Mouse (Mus musculus): Measurements from ENCODE around the gene Mpp3. TPM values are rescaled to one million over a fixed set of nuclear protein-coding genes. Genes with fewer than 3 reads are reported as not detected.
A peak's percentile ranks its signal among the peaks of the same experiment; 100 is the strongest.

The Mpp3 gene
- polyA plus RNA-seq, 1 experiment from 2014 or later: 3.2 TPM

- ATAC-seq (replicated peaks; ENCODE audit: low FRiP score): no peak
- no peak overlapping the region for H3K4me3 ChIP-seq (ENCODE audit: low read depth, low read length)
- H3K36me3 ChIP-seq (ENCODE audit: control insufficient read depth, insufficient read depth, low read length): 0 out of 2 replicates have a peak, but pooled peaks cover 2% of the 10 kb centered on the region
Measured at GRCm38 (mm10) chr11:102044691-102045212, 16.5 kb upstream of the Mpp3 start.

DNA sequence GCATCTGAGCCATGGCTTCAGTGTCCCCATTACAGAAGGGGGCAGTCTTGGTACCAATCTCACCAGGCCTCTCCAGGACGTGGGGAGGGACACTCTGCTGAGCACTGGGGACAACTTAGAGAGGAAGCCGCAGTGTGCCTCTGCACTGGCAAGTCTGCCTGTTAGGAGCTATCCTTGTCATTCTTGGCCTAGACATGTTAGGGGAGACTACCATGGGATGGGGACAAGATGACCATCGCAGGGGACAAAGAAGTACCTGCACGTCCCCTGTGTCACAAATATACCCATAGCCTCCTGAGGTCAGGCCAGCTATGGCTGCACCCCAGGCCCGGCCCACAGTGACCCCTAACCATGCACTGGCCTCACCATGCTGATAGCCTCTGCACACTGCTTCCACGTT is 15.1 kb upstream of the Mpp3 start:
- DNase-seq (ENCODE audit: low spot score) (no peak), ATAC-seq (replicated peaks; ENCODE audit: low FRiP score) (no peak)
- Histone ChIP-seq H3K36me3 (ENCODE audit: control insufficient read depth, insufficient read depth, low read length) (0 out of 2 replicates have a peak, but pooled peaks cover 2% of the 10 kb centered on the region), H3K27ac (ENCODE audit: low read depth, low read length) (no peak overlapping the region), H3K27me3 (replicated peaks; ENCODE audit: control insufficient read depth, insufficient read depth, low read length) (no peaks in the 10 kb centered on the region), H3K4me1 (replicated peaks; ENCODE audit: control insufficient read depth, insufficient read depth, low read length) (no peaks in the 10 kb centered on the region), H3K4me2 (no peak overlapping the region), H3K9me3 (ENCODE audit: control insufficient read depth, low read length) (no peaks in the 10 kb centered on the region), H3K9ac (ENCODE audit: low read depth, low read length) (no peak overlapping the region), H3K4me3 (ENCODE audit: low read depth, low read length) (no peak overlapping the region)
- 83% methylated on average over 6 of the region's 6 CpGs for WGBS

More at GRCm38 (mm10) chr11:102044691-102045212, 16.5 kb upstream of the Mpp3 start:
- Histone ChIP-seq H3K9ac (ENCODE audit: low read depth, low read length) (no peak overlapping the region), H3K4me2 (no peak overlapping the region), H3K9me3 (ENCODE audit: control insufficient read depth, low read length) (no peaks in the 10 kb centered on the region), H3K4me1 (replicated peaks; ENCODE audit: control insufficient read depth, insufficient read depth, low read length) (no peaks in the 10 kb centered on the region), H3K27me3 (replicated peaks; ENCODE audit: control insufficient read depth, insufficient read depth, low read length) (no peaks in the 10 kb centered on the region), H3K27ac (ENCODE audit: low read depth, low read length) (no peak overlapping the region)
- no peak for DNase-seq (ENCODE audit: low spot score)
- WGBS: 79% methylated on average over 7 of the region's 7 CpGs

GRCm38 (mm10) chr11:102042971-102043370 is 14.7 kb upstream of the Mpp3 start:
- H3K4me2 ChIP-seq: no peak overlapping the region
- H3K4me3 ChIP-seq (ENCODE audit: low read depth, low read length): no peak overlapping the region
- H3K4me1 ChIP-seq (replicated peaks; ENCODE audit: control insufficient read depth, insufficient read depth, low read length): no peaks in the 10 kb centered on the region
- H3K9me3 ChIP-seq (ENCODE audit: control insufficient read depth, low read length): no peaks in the 10 kb centered on the region
- no peak for ATAC-seq (replicated peaks; ENCODE audit: low FRiP score)
- 89% methylated on average over 13 of the region's 14 CpGs for WGBS
- DNase-seq (ENCODE audit: low spot score): no peak
- H3K9ac ChIP-seq (ENCODE audit: low read depth, low read length): no peak overlapping the region
- no peaks in the 10 kb centered on the region for H3K27me3 ChIP-seq (replicated peaks; ENCODE audit: control insufficient read depth, insufficient read depth, low read length)
- 0 out of 2 replicates have a peak, but pooled peaks cover 2% of the 10 kb centered on the region for H3K36me3 ChIP-seq (ENCODE audit: control insufficient read depth, insufficient read depth, low read length)
- H3K27ac ChIP-seq (ENCODE audit: low read depth, low read length): no peak overlapping the region

DNA sequence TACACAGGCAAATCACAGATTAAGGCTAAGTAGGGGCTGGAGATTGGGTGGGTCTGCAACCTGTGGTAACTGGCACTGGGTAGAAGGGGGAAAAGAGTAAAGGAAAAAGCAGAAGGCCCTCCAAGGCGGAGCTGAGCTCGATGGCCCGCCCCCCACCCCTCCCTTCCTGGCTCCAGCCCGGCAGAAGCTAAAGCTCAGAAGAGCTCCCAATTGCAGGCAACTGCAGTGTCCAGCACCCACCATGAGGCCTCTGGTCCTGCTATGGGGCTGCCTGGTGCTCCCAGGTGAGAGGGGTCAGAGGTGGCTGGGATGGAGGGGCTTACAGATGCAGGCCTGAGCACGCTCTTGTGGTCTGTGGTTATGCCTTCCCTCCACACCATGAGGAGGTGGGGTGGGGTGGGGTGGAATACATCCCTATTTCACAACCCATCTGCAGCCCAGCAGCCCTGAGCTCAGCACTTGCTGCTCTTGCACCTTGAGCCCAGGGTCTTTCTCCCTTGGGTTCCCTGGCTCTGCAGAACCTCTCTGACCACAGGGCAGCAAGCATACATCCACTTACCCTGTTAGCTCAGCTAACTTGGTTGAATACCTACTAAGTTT is 13.2 kb upstream of the Mpp3 start, which contains the start of gene Cd300lg:
TSS of gene Cd300lg (plus strand) at position 160 of the 600 bp plus-strand sequence.
- no peak within 1 kb of the TSS for H3K27ac ChIP-seq (ENCODE audit: low read depth, low read length)
- no peak within 1 kb of the TSS for H3K4me2 ChIP-seq
- ATAC-seq (replicated peaks; ENCODE audit: low FRiP score): no peak
- 27% methylated on average over 5 of the region's 5 CpGs for WGBS
- H3K9me3 ChIP-seq (ENCODE audit: control insufficient read depth, low read length): no peaks in the 10 kb centered on the region
- H3K4me1 ChIP-seq (replicated peaks; ENCODE audit: control insufficient read depth, insufficient read depth, low read length): no peaks in the 10 kb centered on the region
- no peak for DNase-seq (ENCODE audit: low spot score)
- H3K4me3 ChIP-seq (ENCODE audit: low read depth, low read length): no peak within 1 kb of the TSS
- H3K9ac ChIP-seq (ENCODE audit: low read depth, low read length): no peak within 1 kb of the TSS
- H3K27me3 ChIP-seq (replicated peaks; ENCODE audit: control insufficient read depth, insufficient read depth, low read length): no peaks in the 10 kb centered on the region
- 0 out of 2 replicates have a peak, but pooled peaks cover 2% of the 10 kb centered on the region for H3K36me3 ChIP-seq (ENCODE audit: control insufficient read depth, insufficient read depth, low read length)

DNA sequence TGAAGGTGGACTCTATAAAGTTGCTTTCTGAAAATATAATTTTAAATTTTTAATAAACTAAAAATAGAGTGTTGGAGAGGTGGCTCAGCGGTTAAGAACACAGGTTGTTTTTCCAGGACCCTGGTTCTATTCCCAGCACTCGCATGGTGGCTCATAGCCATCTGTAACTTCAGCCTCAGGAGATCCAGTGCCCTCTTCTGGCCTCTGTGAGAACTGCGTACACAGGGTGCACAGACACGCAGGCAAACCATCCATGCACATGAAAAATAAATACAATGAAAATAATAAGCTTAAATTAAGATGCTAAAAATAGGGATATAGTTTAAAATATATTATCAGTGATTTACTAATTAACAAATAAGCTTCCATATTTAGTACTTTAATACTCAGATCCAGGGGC is 12.4 kb upstream of the Mpp3 start:
- Histone ChIP-seq H3K27me3 (replicated peaks; ENCODE audit: control insufficient read depth, insufficient read depth, low read length) (no peaks in the 10 kb centered on the region), H3K4me3 (ENCODE audit: low read depth, low read length) (no peak overlapping the region)
- 69% methylated on average over 4 of the region's 4 CpGs for WGBS

GRCm38 (mm10) chr11:102040138-102040524 is 11.9 kb upstream of the Mpp3 start:
- Histone ChIP-seq H3K9me3 (ENCODE audit: control insufficient read depth, low read length) (no peaks in the 10 kb centered on the region), H3K4me3 (ENCODE audit: low read depth, low read length) (no peak overlapping the region), H3K9ac (ENCODE audit: low read depth, low read length) (no peak overlapping the region), H3K27me3 (replicated peaks; ENCODE audit: control insufficient read depth, insufficient read depth, low read length) (no peaks in the 10 kb centered on the region), H3K27ac (ENCODE audit: low read depth, low read length) (no peak overlapping the region), H3K36me3 (ENCODE audit: control insufficient read depth, insufficient read depth, low read length) (no peaks in the 10 kb centered on the region), H3K4me2 (no peak overlapping the region), H3K4me1 (replicated peaks; ENCODE audit: control insufficient read depth, insufficient read depth, low read length) (no peaks in the 10 kb centered on the region)
- peak; percentile 58 for ATAC-seq (replicated peaks; ENCODE audit: low FRiP score)
- under 1% methylated on average over 9 of the region's 9 CpGs for WGBS
- DNase-seq (ENCODE audit: low spot score): peak; percentile 82

More for the DNA sequence above, 12.4 kb upstream of the Mpp3 start:
- DNase-seq (ENCODE audit: low spot score) (no peak), ATAC-seq (replicated peaks; ENCODE audit: low FRiP score) (no peak)
- no peaks in the 10 kb centered on the region for H3K4me1 ChIP-seq (replicated peaks; ENCODE audit: control insufficient read depth, insufficient read depth, low read length)
- H3K36me3 ChIP-seq (ENCODE audit: control insufficient read depth, insufficient read depth, low read length): 0 out of 2 replicates have a peak, but pooled peaks cover 1% of the 10 kb centered on the region
- H3K4me2 ChIP-seq: no peak overlapping the region
- no peak overlapping the region for H3K9ac ChIP-seq (ENCODE audit: low read depth, low read length)
- no peak overlapping the region for H3K27ac ChIP-seq (ENCODE audit: low read depth, low read length)
- no peaks in the 10 kb centered on the region for H3K9me3 ChIP-seq (ENCODE audit: control insufficient read depth, low read length)

- 69% methylated on average over 13 of the region's 13 CpGs for WGBS
- no peak overlapping the region for H3K27ac ChIP-seq (ENCODE audit: low read depth, low read length)
- H3K4me2 ChIP-seq: no peak overlapping the region
- no peaks in the 10 kb centered on the region for H3K27me3 ChIP-seq (replicated peaks; ENCODE audit: control insufficient read depth, insufficient read depth, low read length)
- H3K9ac ChIP-seq (ENCODE audit: low read depth, low read length): no peak overlapping the region
- DNase-seq (ENCODE audit: low spot score) (no peak), ATAC-seq (replicated peaks; ENCODE audit: low FRiP score) (no peak)
- H3K4me3 ChIP-seq (ENCODE audit: low read depth, low read length): no peak overlapping the region
- no peaks in the 10 kb centered on the region for H3K9me3 ChIP-seq (ENCODE audit: control insufficient read depth, low read length)
- no peaks in the 10 kb centered on the region for H3K4me1 ChIP-seq (replicated peaks; ENCODE audit: control insufficient read depth, insufficient read depth, low read length)
- H3K36me3 ChIP-seq (ENCODE audit: control insufficient read depth, insufficient read depth, low read length): no peaks in the 10 kb centered on the region
Measured at GRCm38 (mm10) chr11:102039487-102040137, 11.4 kb upstream of the Mpp3 start.

DNA sequence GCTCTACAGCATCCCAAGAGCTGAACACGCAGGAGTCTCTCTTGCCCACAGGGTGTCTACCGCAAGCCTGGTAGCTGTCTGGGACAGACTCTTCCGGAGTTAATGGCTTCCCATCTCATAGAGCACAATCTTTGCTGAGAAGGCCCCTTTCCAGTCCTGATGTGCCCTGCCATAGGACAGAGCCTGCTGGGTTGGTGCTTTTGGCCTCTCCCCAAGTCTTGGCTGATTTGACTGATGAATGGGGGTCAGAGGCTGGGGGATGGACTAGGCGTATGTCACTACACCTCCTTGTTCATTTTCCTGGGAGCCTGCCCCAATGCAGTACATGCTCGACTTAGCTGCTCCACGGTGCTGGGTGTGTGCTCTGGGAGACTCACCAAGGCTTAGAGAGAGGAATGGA is 9.5 kb upstream of the Mpp3 start:
- DNase-seq (ENCODE audit: low spot score) (no peak), ATAC-seq (replicated peaks; ENCODE audit: low FRiP score) (no peak)
- 85% methylated on average over 6 of the region's 6 CpGs for WGBS

More for the DNA sequence above, 9.5 kb upstream of the Mpp3 start:
- no peak overlapping the region for H3K4me3 ChIP-seq (ENCODE audit: low read depth, low read length)
- no peak overlapping the region for H3K27ac ChIP-seq (ENCODE audit: low read depth, low read length)
- no peak overlapping the region for H3K4me2 ChIP-seq
- no peaks in the 10 kb centered on the region for H3K27me3 ChIP-seq (replicated peaks; ENCODE audit: control insufficient read depth, insufficient read depth, low read length)
- H3K36me3 ChIP-seq (ENCODE audit: control insufficient read depth, insufficient read depth, low read length): no peaks in the 10 kb centered on the region
- no peak overlapping the region for H3K9ac ChIP-seq (ENCODE audit: low read depth, low read length)
- no peaks in the 10 kb centered on the region for H3K4me1 ChIP-seq (replicated peaks; ENCODE audit: control insufficient read depth, insufficient read depth, low read length)
- H3K9me3 ChIP-seq (ENCODE audit: control insufficient read depth, low read length): no peaks in the 10 kb centered on the region

All from liver, embryonic 11.5 days (tissue).